Mouse (Mus musculus): ENCODE measurements around the gene Fam209.
A peak's percentile ranks its signal among the peaks of the same experiment; 100 is the strongest.

The Fam209 gene

DNA sequence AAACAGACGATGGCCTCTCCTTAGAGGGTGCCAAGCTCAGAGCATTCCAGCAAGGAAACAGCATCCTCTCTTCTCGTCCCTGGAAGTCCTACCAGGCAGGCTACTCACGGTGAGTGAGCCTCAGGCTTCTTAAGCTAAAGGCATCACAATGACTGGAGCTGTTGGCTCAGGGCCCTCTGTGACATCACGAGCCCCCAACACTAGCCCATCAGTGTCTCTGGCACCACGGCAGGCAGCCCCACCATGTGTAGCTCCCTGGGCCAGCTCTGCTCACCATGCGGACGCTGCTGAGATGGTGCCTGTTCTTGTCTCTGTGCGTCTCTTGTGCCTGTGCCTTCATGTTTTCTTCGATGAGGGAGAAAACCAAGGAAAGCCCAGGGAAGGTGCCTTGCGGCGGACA lies at the start of gene Fam209:
Gene Fam209, plus strand, starts transcription at position 203 of the 400 bp plus-strand sequence.
- DNase-seq (ENCODE audit: low spot score), result no peak

DNA sequence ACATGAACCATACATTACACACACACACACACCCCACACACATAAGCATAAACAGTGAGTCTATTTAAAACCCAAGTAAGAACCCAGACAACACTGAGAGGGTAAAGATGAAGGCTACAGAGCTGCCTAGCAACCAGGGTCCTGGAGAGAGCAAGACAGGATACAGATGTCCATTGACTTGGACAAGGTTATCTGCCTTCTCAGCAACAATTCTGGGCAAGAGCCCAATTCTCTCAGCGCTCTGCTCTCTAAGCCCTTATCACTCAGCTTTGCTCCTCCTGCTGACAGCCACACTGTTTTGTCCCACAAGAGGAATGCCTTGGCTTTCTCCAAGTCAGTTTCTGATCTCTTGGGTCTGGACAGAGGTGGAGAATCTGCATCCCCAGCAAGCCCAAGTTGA lies 41.7 kb upstream of the Fam209 start:
- DNase-seq (ENCODE audit: low spot score), result no peak

DNA sequence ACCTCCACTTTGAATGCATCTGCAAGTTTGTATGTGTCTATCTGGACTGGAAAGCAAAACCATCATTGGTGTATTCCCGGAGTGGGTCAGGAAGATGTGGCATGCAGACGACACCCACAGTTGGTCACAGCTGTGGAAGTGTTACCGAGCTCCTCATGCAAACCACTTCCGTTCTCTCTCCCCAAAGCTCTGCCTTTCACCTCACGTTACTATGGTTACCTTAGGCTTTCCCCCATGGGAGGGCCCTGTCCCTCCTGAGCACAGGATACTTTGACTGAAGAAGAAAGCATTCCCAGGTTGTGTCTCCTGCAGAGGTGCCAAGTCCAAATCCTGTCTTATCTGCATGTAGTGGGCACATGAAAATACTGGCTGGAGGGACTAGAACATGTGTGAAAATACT lies 38.6 kb upstream of the Fam209 start:
- DNase-seq (ENCODE audit: low spot score), result no peak

DNA sequence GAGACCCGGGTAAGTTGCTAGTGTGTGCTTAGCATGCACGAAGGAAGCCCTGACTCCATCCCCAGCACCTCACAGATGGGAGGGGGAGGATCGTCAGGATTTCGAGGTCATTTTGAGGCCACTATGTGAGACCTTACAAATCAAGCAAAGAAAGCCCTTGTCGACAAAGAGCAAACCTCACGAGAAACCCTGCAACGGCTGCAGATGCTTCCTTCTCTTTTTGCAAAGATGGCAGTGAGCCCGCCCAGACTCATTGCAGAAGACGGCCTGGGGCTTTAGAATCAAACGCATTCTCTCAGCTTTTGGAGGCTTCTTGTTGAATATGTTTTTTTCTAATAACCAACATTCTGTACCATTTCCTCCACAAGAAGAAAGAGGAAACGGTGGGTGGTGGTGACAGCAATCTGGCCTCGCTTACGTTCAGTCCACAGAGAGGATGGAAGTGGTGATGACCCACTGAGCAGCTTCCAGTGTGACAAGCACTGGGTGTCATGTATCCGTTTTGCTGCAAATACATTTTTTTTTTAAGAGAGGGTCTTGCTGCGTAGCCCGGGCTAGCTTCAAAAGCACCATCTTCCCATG lies 34.9 kb upstream of the Fam209 start:
- DNase-seq (ENCODE audit: low spot score), result no peak

DNA sequence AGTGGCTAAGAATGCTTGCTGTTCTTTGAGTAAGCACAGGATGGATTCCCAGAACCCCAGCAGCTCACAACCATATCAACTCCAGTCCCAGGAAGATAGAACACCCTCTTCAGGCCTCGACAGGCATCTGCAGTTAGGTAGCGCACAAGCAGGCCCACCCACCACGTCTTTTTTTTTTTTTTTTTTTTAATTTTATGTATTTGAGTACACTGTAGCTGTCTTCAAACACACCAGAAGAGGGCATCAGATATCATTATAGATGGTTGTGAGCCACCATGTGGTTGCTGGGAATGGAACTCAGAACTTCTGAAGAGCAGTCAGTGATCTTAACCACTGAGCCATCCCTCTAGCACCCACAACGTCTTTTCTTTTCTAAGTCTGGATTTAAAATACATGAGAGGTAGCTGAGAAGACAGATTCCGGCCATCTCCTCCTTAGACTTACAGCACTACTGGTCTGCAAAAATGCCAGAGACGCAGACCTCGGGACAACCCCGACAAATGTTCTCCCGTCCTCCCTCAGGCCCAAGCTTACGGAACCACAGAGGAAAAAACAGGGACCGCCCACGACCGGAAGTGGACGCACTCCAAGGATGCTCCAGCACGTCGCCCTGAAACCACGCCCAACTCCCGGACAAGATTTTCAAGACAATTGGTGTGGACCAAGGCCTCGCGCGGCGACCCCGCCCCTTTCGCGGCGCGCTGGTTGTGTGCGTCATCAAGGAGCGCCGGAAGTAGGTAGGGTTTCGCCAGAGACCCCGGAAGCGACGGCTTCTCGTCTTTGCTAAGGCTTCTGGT lies 32.3 kb upstream of the Fam209 start, which contains the start of gene Rtf2:
Gene Rtf2, plus strand, starts transcription at position 714 of the 797 bp plus-strand sequence.
- peak; percentile 99 for DNase-seq (ENCODE audit: low spot score)

DNA sequence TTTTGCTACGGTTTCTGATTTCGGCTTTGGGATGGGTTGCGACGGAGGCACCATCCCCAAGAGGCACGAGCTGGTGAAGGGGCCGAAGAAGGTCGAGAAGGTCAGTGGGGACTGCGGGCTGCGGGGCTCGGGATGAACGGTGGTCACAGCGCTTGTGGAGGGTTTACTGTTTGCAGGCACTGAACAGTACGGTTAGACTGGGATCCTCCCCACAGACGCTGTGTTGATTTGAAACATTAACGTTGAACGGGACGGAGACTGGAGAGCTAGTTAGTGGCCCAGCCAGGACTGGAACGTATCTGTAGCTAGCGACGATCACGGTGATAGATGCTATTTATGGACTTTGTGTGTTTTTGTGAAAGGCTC lies 31.7 kb upstream of the Fam209 start:
- DNase-seq (ENCODE audit: low spot score), result no peak

DNA sequence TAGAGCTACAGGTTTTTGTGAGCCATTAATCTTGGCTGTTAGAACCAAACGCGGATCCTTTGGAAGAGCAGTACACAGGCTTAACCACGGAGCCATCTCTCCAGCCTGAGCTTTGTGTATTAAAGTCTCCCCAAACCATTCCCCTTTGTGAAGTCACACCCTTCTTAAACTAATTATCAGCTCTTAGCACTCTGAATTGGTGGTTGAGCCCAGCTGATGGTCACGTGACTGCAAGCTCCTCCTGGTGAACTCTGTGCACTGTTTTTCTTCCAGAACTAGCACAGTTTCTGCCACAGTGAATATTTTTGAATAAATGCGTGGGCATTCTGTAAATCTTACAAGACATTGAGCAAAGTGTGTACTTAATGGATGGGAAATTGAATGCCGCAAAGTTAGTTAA lies 31.1 kb upstream of the Fam209 start:
- DNase-seq (ENCODE audit: low spot score), result no peak

DNA sequence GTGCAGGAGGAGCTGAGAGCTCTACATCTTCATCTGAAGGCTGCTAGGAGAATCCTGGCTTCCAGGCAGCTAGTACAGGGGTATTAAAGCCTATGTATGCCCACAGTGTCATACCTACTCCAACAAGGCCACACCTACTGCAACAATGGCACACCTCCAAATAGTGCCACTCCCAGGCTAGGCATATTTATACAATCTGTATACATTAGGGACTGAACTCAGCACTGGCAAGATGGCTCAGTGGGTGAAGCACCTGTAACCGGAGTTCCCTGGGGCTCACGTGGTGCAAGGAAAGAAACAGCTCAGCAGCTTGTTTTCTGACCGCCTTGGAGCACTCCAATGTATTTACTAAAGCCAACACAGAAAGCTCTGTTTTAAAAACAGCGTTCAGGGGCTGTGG lies 26.7 kb upstream of the Fam209 start:
- no peak for DNase-seq (ENCODE audit: low spot score)

DNA sequence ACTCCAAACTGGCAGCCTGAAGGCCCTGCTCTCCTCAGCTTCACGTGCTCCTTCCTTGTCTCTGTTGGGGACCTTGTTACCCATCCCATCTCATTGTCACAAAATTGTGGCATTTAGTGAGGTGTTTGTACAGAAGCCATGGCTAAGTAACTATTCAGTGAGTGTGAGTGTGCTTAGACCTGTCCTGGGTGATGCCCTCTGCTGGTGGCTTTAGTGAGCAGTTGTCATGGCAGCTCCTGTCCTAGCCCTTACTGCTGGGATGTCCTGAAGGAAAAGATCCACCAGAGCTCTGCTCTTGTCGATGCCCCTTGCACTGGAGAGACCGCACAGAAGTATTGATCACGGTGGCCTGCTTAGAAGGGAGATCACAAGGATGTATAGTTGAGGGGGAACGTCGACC lies 25.0 kb upstream of the Fam209 start:
- no peak for DNase-seq (ENCODE audit: low spot score)

DNA sequence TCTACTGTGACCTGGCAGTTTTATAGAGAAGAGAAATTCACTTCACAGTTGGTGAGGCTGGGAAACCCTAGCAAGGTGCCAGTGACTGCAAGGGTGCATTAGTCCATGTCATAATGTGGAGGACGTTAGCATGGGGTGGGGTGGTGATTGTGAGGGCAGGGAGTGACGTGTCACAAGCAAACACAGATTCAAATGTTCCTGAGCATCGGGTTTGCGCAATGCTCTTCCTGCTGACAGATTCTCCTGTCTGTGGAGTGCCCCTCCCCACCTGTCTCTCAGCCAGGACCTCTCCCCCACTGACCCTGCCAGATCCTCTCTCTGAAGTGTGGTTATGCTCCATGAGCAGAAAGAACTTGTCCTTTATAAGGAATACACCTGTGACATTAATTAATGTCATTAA lies 24.0 kb upstream of the Fam209 start:
- DNase-seq (ENCODE audit: low spot score), result no peak

DNA sequence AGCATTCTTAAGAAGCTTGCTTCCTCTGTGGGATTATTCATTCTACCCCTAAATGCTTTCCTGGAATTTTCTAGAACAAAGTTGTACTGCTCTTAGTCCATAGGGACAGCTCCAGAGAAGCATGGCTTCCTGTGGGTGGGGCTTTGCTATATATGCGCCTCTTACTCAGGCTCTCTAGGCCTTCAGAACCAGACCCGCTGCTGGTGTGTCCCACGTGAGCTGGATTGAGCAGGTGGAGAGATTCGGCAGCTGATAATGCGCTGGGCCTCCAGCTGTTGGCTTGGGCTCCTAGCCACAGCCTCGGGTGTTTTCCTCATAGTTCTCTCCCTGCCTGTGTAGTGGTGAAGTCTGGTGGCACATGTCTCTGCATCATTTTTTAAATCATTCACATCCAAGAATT lies 21.7 kb upstream of the Fam209 start:
- no peak for DNase-seq (ENCODE audit: low spot score)

DNA sequence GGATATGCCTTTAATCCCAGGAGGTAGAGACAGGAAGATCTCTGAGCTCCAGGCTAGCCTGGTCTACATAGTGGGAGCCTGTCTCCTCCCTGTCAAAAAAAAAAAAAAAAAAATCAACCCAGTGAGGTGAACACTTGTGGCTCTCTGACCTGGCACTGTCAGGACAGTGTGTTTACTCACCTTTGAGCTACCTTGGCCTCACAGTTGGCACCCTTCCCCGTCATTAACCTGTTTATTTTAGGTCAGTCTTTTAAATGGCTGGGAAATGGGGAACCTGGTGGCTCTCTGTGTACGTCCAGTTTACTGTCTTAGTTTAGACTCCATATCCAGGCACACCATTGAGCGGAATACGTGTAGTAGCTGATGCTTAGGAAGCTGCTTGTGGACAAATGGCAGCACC lies 20.3 kb upstream of the Fam209 start:
- no peak for DNase-seq (ENCODE audit: low spot score)

DNA sequence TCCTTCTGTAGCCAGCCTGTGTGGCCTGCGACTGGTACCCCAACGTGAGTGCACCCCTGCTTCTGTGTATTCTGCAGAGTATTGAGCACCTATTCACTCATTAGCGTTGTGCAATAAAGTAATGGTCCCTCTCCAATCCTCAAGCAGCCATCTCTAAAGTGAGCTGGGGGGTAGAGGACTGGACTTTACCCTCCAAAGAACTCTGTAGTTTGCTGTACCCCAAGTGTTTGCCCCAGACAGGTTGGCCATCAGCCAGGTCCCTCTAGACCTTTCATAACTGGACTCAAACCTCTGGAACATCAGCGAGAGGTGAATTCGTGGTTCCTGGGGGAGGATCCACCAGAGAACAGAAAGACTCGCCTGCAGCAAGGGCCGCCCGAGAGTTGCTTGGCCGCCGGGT lies 19.9 kb upstream of the Fam209 start:
- no peak for DNase-seq (ENCODE audit: low spot score)

DNA sequence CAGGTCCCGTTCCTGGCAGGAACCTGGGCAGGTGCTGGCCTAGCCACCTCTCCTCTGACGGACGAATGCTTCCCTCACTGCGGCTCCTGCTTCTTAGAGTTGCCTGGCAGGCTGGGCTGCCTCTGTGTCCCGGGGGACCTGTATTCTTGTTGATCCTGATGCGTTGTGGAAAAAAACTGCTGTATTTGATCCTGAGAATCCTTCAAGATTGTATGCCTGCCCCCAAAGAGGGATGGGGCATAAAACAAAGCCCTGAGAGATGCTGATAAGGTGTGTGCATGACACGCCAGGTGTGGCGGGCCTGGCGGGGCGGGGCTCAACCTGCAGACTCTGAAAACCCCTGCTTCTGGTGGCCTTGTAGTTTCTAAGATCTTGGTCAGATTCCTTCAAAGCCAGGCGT lies 13.8 kb upstream of the Fam209 start, which contains the start of gene Gcnt7:
Gene Gcnt7, minus strand, starts transcription at position 101 of the 400 bp plus-strand sequence.
- no peak for DNase-seq (ENCODE audit: low spot score)

DNA sequence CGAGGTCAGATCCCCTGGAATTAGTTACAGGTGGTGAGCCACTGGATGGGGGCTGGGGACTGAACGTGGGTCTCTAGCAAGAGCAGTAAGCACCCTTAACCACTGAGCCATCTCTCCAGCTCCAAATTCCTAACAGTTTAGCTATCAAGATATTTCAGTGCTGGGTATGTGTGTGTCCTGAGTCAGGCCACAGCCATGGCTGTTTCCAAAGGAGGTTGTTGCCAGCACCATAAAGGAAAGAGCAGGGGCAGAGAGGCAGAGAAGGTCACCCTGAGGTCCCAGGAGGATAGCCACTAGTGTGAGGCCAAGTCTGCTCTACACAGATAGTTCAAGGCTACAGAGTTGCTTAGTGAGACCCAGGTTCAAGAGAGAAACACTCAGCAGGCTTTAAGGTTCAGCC lies 11.7 kb upstream of the Fam209 start:
- no peak for DNase-seq (ENCODE audit: low spot score)

DNA sequence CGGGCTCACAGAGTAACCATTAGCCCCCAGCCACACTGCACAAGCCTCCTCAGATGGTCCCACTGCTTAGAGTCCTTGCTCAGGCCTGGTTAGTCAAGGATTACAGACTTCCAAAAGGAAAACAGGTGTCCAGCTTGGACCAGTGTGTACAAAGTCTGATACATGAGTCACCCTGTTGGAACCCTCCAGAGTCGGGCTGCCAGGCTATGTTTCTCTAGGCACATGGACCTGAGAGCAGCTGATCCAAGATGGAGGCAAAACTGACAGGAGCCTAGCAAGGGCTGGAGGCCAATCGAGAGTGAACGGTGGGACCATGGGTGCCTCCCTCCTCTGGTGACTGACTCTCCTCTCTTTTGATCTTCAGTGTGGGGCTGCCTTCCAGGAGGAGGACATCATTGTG lies 9.5 kb upstream of the Fam209 start:
- no peak for DNase-seq (ENCODE audit: low spot score)

DNA sequence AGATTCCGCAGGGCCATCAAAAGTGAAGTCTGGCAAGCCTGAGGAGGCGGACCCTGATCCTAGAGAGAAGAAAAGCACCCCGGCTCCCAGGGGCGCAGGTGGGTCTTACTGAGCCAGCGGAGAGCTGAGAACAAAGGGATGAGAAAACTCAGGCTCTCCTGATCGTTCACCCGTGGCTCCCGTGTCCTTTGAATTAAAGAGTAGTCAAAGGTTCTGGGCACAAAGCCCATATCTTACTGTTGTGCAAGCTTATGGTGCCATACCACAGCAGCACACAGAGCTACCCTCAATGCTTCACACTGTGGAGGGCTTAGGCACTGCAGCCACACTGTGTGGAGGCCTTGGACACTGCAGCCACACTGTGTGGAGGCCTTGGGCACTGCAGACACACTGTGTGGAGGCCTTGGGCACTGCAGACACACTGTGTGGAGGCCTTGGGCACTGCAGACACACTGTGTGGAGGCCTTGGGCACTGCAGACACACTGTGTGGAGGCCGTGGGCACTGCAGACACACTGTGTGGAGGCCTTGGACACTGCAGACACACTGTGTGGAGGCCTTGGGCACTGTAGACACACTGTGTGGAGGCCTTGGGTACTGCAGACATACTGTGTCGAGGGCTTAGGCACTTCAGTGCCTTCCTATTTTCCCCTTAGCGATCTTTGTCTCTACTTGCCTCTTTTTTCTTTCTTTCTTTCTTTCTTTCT lies 5.7 kb upstream of the Fam209 start:
- no peak for DNase-seq (ENCODE audit: low spot score)

DNA sequence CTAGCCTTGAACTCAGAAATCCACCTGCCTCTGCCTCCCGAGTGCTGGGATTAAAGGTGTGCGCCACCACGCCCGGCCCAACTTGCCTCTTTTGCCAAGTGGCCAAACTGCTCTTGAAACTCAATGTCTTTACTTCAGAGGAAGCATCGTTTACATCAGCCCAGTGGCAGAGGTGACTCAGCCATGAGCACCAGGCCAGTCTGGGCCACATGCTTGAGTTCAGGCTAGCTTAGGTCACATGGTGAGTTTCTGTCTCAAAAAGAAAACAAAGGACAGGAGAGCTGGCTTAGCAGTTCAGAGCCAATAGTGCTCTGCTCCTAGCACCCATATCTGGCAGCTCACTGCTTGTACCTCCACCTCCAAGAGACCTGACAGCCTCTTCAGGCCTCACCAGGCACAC lies 5.1 kb upstream of the Fam209 start:
- DNase-seq (ENCODE audit: low spot score), result no peak

DNA sequence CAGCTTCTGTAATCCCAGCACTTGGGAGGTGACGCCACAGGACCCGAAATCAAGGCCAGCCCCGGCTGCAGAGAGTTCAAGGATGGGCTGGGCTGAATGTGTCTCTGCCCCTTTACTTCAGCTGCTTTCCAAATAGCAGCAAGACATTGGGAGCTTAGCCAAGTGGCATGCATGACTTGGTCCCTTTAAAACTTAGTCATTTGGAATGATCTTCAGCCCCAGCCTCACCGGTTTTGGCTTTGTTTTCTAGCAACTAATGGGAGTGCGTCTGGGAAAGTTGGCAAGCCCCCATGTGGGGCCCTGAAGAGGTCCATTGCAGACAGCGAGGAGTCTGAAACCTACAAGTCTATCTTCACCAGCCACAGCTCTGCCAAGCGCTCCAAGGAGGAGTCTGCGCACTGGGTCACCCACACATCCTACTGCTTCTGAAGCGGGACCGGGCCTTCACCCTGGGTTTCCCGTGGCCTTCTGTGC lies 3.9 kb upstream of the Fam209 start:
- no peak for DNase-seq (ENCODE audit: low spot score)

DNA sequence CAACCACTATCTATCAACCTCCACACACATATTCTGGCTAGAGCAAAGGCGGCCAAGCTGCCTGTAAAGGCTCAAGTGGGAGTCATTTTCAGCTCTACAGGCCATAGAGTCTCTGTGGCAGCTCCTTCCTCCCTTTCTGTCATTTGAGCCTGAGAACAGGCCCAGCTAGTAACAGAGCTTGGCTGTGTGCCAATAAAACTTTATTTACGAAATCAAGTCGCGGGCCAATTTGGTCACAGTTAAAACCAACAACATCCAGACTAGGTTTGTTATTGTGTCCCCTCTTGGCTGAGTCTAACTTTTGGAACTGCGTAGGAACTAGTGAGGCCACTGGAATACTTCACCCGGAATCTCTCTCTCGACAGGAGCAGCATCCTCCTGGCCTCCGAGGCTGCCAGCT lies 1.3 kb downstream of the Fam209 start:
- no peak for DNase-seq (ENCODE audit: low spot score)

DNA sequence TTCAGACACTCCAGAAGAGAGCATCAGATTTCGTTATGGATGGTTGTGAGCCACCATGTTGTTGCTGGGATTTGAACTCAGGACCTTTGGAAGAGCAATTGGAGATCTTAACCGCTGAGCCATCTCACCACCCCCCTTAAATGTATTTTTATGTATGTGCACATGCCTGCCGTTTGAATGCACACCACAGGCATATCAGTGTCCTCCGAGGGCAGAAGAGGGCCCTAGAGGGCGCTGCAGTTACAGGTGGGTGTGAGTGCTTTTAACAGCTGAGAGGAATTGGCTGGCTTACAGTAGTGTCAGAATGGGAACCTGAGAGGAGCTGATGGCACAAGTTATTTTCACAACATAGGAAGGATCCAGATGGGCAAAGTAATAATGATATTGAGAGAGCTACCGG lies 2.6 kb downstream of the Fam209 start:
- no peak for DNase-seq (ENCODE audit: low spot score)

DNA sequence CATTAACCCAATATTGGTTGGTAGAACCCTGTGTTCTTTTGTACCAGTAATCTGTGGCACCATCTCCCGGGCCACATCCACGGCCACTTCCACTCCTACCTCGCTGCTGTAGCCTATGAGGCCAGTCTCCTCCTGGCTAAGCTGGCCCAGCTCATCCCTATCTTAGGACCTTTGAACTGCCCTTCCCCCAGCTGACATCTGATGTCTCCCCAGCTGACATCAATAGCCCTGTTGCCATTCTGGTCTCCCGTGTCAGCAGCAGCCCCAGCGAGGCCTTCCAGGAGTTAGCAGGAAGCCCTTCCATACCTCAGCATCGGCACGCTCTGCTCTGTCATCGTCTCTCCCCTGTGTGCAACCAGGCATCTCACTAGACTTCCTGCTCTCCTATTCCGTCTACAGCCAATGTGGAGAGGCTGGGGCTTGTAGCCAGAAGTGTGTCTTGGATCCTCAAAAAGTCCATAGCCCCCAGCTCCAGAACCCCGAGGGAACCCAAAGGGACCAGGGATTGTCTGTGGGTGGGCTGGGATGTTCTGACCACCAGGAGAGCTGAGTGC lies 4.5 kb downstream of the Fam209 start:
- DNase-seq (ENCODE audit: low spot score), result no peak

DNA sequence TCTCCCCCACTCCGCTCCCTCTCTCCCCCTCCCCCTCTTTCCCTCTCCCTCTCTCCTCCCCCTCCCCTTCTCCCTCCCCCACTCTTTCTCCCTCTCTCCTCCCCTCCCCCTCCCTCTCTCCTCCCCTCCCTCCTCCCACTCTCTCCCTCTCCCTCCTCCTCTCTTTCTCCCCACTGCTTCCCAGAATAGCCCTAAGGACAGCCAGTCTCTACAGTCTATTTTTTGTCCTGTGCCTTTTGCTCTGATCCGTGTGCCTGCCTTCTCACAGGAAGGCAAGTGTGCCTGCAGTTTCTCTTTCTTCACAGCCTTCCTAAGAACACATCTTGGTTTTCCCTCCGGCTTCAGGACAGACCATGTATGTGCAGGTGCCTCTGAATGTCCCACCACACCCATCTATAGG lies 5.0 kb downstream of the Fam209 start:
- no peak for DNase-seq (ENCODE audit: low spot score)
